Mouse (Mus musculus) liver, embryonic 14.5 days (tissue): Measurements from ENCODE around the gene Nipa2. TPM values are rescaled to one million over a fixed set of nuclear protein-coding genes. Genes with fewer than 3 reads are reported as not detected.

Source experiments
- ATAC-seq: fragments of 200-750 bp; cut with Nextera tagmentation; 2 replicates; pipeline ENCODE4 v1.8.0; 2017; ENCODE audit warnings: moderate number of reproducible peaks, mild to moderate bottlenecking, moderate library complexity; ENCODE audit not compliant: insufficient read depth
- DNase-seq, 3 experiments: peaks; one replicate each; pipeline ENCODE4 v3.0.0-alpha.2; 2012 to 2013; ENCODE audit warnings: low read depth in 3 of 3, low spot score in 3 of 3
- H3K27ac ChIP-seq: fragments of 300-500 bp; sonication (generic); 2 replicates; pipeline ENCODE4 v1.5.1; 2014; ENCODE audit warnings: moderate library complexity, mild to moderate bottlenecking, control low read depth, inconsistent platforms
- H3K27me3 ChIP-seq: fragments of 300-500 bp; sonication (generic); 2 replicates; pipeline ENCODE4 v1.6.1; 2014; ENCODE audit warnings: mild to moderate bottlenecking, low read length, moderate library complexity; ENCODE audit not compliant: control insufficient read depth, insufficient read depth
- H3K36me3 ChIP-seq: fragments of 300-500 bp; sonication (generic); replicated peaks from 2 replicates; pipeline ENCODE4 v1.6.1; 2014; ENCODE audit warnings: low read depth; ENCODE audit not compliant: control insufficient read depth, insufficient read depth
- H3K4me1 ChIP-seq, 2 experiments: fragments of 200-500 bp in 1 of 2; fragments of 300-500 bp in 1 of 2; sonication (generic) in 1 of 2; replicated peaks; 2 replicates each; pipeline ENCODE4 v1.6.1; 2012 to 2014; ENCODE audit warnings: antibody characterized with exemption in 1 of 2, inconsistent platforms in 1 of 2, low read length in 1 of 2; ENCODE audit not compliant: control insufficient read depth in 2 of 2, insufficient read depth in 2 of 2
- H3K4me2 ChIP-seq: fragments of 300-500 bp; sonication (generic); 2 replicates; pipeline ENCODE4 v1.6.1; 2014; ENCODE audit warnings: low read depth, mild to moderate bottlenecking, control low read depth, moderate library complexity
- H3K4me3 ChIP-seq, 2 experiments: fragments of 200-500 bp in 1 of 2; fragments of 300-500 bp in 1 of 2; sonication (generic) in 1 of 2; 2 replicates each; pipeline ENCODE4 v1.5.1; 2012 to 2014; ENCODE audit warnings: low read depth in 2 of 2, low read length in 2 of 2, mild to moderate bottlenecking in 2 of 2, control low read depth in 1 of 2, inconsistent platforms in 1 of 2, moderate library complexity in 1 of 2; ENCODE audit not compliant: insufficient read depth in 1 of 2
- H3K9ac ChIP-seq: fragments of 300-500 bp; sonication (generic); replicated peaks from 2 replicates; pipeline ENCODE4 v1.6.1; 2014; ENCODE audit warnings: mild to moderate bottlenecking, control low read depth, moderate library complexity
- H3K9me3 ChIP-seq: fragments of 300-500 bp; sonication (generic); 2 replicates; pipeline ENCODE4 v1.6.1; 2016; ENCODE audit warnings: low read length, mixed read lengths; ENCODE audit not compliant: control insufficient read depth
- CTCF ChIP-seq: IDR thresholded peaks from 2 replicates; pipeline ENCODE4 v1.5.1; 2016; ENCODE audit warnings: antibody characterized with exemption, low read depth, control low read depth
- EP300 ChIP-seq: IDR thresholded peaks from 2 replicates; pipeline ENCODE4 v1.6.1; 2016; ENCODE audit warnings: antibody characterized with exemption, low read depth
- WGBS: fragments of 180-500 bp; shearing (Covaris S2); extraction: QIAGEN DNeasy Blood & Tissue Kit; methylation state at CpG from one replicate; pipeline ENCODE4 v1.1.7; 2014; ENCODE audit not compliant: insufficient replicate concordance; 5-methylcytosine and 5-hydroxymethylcytosine counted together
- polyA plus RNA-seq, 2 experiments: library from polyadenylated mRNA; depleted of rRNA in 1 of 2; stranded (reverse) in 1 of 2; unstranded in 1 of 2; fragments of >200 nt; fragmentation: Nextera tagmentation in 1 of 2; extraction: Ambion mirVana in 1 of 2; gene quantifications; 2 replicates each; pipeline versions ENCODE4 v1.2.1 to v1.2.3; 2012 to 2014

Gene Nipa2
- polyA plus RNA-seq (2012; rRNA removed) = 6.9 and 9.8 TPM in 2 replicates
- 27.5 and 27.9 TPM in 2 replicates for polyA plus RNA-seq (2014; fragmentation: Nextera tagmentation; extraction: Ambion mirVana)

DNA sequence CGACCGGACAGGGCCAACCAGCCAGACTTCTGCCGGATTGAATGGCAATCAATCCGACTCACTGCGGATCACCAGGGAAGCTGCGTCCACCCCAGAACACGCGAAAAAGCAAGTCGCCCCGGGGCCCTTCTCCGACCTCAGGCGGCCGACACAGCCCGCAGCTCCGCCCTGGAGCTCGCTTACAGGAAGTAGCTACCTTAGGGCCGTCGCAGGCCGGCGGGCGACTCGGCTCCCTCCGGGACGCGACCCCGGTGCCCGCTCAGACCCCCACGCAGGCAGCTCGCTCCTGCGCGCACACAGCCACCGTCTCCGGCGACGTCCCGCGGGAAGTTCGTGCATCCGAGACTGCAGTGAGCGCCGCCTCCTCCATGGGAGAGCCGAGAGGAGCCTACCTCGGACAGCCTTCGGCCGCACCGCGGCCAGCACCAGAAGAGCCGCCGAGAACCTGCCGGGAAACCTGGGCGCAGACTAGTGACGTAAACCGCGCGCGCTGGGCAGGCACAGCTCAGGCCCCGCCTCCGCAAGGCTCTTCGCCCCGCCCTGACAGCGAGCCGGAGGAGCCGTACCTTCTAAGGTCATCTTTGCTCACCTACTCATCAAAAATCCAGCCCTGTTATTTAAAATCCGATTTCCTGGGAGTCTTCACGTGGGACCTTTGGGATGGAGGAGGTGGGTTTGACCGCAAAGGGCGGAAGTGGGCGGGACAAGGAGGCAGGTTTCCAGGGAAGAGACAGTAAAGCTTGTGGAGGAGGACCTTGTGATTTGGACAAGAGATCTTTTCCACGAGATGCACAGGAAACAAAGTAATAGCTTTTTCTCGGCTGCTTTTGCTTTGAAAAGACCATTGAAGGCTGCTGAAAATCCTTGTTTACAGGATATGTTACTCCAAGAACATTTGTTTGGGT, at the start of gene Nipa2:
Gene Nipa2, minus strand, starts transcription at position 473 of the 905 bp plus-strand sequence.
- ATAC-seq = peak; percentile 99
- TF ChIP-seq EP300 (no peak; the same call in 1 of the 2 replicates), CTCF (no peak)
- no peaks in the 10 kb centered on the region for H3K36me3 ChIP-seq
- no peaks in the 10 kb centered on the region for H3K27me3 ChIP-seq
- H3K27ac ChIP-seq = peak within 1 kb of the TSS; percentile 67
- H3K4me2 ChIP-seq = peak within 1 kb of the TSS; percentile 85
- H3K4me1 ChIP-seq = peaks cover 14 to 15% of the 10 kb centered on the region in 2 experiments
- H3K9ac ChIP-seq = peak within 1 kb of the TSS; percentile 71
- peak within 1 kb of the TSS; percentile 73 to 98 for H3K4me3 ChIP-seq
- DNase-seq = peak; percentile 83 to 84 (median 83)
- no peaks in the 10 kb centered on the region for H3K9me3 ChIP-seq
- WGBS = under 1% methylated on average over 69 of the region's 70 CpGs

DNA sequence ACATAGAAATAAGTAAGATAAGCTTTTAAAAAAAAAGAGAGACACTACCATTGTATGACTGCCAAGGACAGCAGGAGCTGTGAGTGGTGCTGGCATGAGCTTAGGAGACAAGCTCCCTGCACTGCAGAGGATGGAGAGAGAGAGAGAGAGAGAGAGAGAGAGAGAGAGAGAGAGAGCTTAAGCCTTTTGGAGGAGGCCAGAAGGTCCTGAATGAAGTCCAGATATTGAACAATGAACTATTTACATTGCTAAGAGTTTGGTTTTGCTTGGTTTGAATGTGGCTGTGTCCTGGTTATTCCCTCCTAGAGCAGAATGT, 48.7 kb upstream of the Nipa2 start:
- no peak overlapping the region for H3K9ac ChIP-seq
- H3K27me3 ChIP-seq = no peaks in the 10 kb centered on the region
- H3K27ac ChIP-seq = no peak overlapping the region
- TF ChIP-seq EP300 (no peak), CTCF (no peak)
- peaks cover 25 to 34% of the 10 kb centered on the region in 2 experiments for H3K4me1 ChIP-seq
- H3K36me3 ChIP-seq = no peaks in the 10 kb centered on the region
- no peaks in the 10 kb centered on the region for H3K9me3 ChIP-seq
- H3K4me3 ChIP-seq = no peak overlapping the region
- no peak overlapping the region for H3K4me2 ChIP-seq
- ATAC-seq (no peak), DNase-seq (no peak)

DNA sequence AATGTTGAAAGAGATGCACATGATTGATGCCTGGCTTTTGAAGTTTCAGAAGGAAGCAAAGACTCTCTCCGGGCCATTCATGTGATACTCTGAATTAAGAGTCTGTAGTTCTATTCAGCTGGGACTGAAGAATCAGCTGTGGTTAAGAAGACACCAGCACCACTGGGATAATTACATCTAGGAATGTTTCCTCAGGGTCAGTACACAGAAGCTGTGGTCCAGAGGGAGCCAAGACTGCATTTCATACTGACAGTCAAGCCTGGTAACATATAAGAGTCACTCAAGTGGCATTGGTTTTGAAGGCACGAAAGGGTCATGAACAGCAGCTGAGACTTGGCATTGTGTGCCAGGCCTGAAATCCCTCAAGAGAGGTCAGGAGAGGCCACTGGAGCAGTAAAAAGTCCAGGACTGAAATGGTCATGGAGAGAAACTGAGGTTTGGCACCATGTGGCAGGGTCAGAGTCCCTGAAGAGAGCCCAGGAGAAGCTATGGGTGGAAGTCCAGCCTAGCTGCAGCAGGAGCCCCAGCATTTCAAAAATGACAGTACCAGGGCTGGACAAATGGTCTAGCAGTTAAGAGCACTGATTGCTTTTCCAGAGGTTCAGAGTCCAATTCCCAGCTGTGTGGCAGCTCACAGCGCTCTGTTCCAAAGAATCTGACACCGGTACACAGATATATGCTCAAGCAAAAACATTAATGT, 48.2 kb upstream of the Nipa2 start:
- H3K4me3 ChIP-seq = no peak overlapping the region
- TF ChIP-seq EP300 (no peak), CTCF (no peak)
- no peaks in the 10 kb centered on the region for H3K36me3 ChIP-seq
- H3K27me3 ChIP-seq = no peaks in the 10 kb centered on the region
- DNase-seq (no peak), ATAC-seq (no peak)
- no peak overlapping the region for H3K27ac ChIP-seq
- no peak overlapping the region for H3K4me2 ChIP-seq
- 90% methylated on average over 4 of the region's 4 CpGs for WGBS
- H3K9me3 ChIP-seq = no peaks in the 10 kb centered on the region
- H3K9ac ChIP-seq = peak overlapping the region; percentile 23; the same call in 1 of the 2 replicates
- peaks cover 20 to 29% of the 10 kb centered on the region in 2 experiments for H3K4me1 ChIP-seq

DNA sequence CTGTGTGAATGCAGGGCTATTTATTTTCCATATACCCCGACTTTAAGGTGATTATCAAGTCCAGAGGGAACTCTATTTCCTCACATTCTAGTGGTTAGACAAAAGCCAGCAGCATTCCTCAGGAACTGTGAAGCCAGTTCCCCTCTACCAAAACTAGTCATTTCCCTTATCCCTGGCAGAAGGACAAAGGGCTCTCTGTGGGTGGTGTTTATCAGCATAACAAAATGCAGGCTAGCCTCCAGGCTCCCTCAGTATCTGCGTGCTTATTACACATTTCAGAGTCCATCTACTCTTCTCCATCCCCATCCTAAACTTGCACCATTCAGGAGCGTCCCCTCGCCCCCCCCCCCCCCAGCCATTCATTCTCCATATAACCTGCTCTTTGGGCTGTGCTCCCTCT, 36.7 kb upstream of the Nipa2 start:
- TF ChIP-seq CTCF (no peak), EP300 (no peak)
- H3K9ac ChIP-seq = no peak overlapping the region
- H3K36me3 ChIP-seq = no peaks in the 10 kb centered on the region; the same call in 1 of the 2 replicates
- H3K4me2 ChIP-seq = no peak overlapping the region
- peaks cover 12 to 14% of the 10 kb centered on the region in 2 experiments for H3K4me1 ChIP-seq
- DNase-seq (no peak), ATAC-seq (peak; percentile 53; the same call in 1 of the 2 replicates)
- H3K9me3 ChIP-seq = no peaks in the 10 kb centered on the region
- no peaks in the 10 kb centered on the region for H3K27me3 ChIP-seq
- H3K4me3 ChIP-seq = no peak overlapping the region
- H3K27ac ChIP-seq = peak overlapping the region; percentile 27; the same call in 1 of the 2 replicates
- WGBS = 26% methylated on average over 4 of the region's 4 CpGs

DNA sequence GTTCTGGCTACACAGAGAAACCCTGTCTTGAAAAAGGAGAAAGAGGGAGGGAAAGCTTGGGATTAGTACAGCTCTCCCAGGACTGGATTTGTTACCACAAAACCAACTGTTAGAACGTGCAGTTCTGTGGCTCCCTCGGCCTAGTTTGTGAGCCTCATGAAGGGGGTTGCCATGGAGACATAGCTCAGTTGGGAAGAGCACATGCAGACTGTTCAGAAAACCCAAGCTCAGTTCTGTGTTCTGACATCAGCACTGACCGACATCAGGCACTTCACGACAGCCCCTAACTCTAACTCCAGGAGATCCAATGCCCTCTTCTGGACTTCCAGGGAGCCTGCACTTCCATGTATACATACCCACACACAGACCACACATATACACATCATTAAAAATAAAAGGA, 32.7 kb upstream of the Nipa2 start:
- Histone ChIP-seq H3K27me3 (no peaks in the 10 kb centered on the region), H3K9ac (no peak overlapping the region), H3K27ac (no peak overlapping the region), H3K4me3 (no peak overlapping the region), H3K36me3 (peaks cover 4% of the 10 kb centered on the region; the same call in 1 of the 2 replicates), H3K4me1 (peaks cover 12 to 14% of the 10 kb centered on the region in 2 experiments), H3K9me3 (no peaks in the 10 kb centered on the region), H3K4me2 (no peak overlapping the region)
- no peak for TF ChIP-seq EP300
- ATAC-seq (no peak), DNase-seq (no peak)
- 76% methylated on average over 4 of the region's 4 CpGs for WGBS
